Mouse (Mus musculus): Measurements from ENCODE around the gene Bag2. TPM values are rescaled to one million over a fixed set of nuclear protein-coding genes. Genes with fewer than 3 reads are reported as not detected.
A peak's percentile ranks its signal among the peaks of the same experiment; 100 is the strongest.
"Not testable (repeated sequence)": the region's sequence is repeated elsewhere in the genome, so short reads cannot be mapped to it uniquely, and the experiment has no call there.

Bag2 gene
- total RNA-seq, 2 experiments from 2014 or later: 53.7 to 54.6 TPM

DNA sequence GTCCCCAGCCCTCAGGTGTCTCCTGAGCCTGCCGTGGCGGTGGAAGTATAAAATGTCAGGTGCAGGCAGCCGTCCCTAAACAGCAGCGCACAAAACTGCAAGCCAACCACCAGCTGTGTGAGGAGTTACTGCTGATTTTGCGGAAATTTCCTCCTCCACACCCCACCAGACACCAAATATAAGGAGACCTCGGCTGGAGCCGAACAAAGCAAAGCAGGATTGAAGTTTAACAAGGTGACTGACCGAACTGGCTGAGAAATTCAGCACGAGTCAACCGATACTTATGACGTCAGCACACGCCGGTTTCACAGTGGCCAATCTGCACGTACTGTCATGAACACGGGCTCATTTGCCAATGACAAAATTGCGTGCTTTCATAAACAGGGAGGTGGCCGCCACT lies 3.5 kb downstream of the Bag2 start:
- intact Hi-C loops (cut with DNase I): loop anchor here (10.0 kb wide), 1 partner anchor 211 kb away; no protein-coding TSS in a partner anchor
- DNase-seq: no peak

DNA sequence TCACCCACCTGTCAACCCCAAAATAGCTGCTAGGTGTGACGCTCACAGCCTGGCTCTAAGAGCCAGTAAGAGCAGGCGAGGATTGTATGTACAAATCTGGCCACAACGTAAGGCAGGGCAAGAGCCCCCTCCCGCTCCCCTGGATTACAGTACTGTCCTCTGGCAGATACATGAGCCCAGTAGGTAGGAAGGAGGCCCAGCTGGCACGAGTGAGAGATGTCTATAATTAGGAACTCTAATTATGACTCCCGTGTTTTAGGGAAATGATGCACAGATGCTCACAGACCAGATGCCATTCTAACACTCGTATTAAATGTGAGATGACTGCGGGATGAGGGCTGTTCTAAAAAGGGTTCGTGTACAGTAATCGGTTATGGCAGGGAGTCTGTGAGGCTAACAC lies 6.3 kb downstream of the Bag2 start:
- intact Hi-C loops (cut with DNase I): loop anchor here (10.0 kb wide), 1 partner anchor 214 kb away; no protein-coding TSS in a partner anchor
- peak; percentile 47 to 66 for DNase-seq

DNA sequence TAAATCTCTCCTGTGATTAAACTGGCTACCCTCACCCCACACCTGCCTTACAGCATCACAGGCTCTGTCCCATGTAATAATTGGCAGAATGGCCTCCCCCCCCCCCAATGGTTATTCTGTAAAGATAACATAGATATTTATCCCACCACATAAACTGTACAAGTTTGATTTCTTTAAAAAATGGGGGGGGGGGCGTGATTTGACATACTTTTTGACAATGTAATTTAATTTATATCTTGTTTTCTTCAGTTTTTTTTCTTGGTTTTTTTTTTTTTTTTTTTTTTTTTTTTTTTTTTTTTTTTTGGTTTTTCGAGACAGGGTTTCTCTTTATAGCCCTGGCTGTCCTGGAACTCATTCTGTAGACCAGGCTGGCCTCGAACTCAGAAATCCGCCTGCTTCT lies 7.9 kb downstream of the Bag2 start:
- intact Hi-C loops (cut with DNase I): loop anchor here (10.0 kb wide), 1 partner anchor 215 kb away; no protein-coding TSS in a partner anchor

DNA sequence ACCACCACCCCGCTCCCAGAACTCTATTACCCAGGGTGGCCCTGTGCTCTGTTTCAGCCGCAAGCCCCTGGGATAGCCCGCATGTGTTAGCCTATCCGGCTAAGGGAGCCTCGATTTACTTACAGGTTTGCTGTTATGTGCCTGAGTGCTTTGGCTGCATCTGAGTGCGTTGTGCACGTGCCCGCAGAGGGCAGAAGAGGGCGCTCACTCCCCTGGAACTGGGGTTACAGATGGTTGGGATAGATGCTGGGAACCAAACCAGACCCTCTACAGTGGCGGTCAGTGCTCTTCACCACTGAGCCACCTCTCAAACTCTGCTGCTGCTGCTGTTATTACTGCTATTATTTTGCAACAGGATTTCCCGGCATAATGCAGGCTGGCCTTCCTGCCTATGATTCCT lies 8.5 kb downstream of the Bag2 start:
- DNase-seq: no peak
- intact Hi-C loops (cut with DNase I): no loop called here

More for the DNA sequence above, 7.9 kb downstream of the Bag2 start:
- not testable (repeated sequence) for DNase-seq

DNA sequence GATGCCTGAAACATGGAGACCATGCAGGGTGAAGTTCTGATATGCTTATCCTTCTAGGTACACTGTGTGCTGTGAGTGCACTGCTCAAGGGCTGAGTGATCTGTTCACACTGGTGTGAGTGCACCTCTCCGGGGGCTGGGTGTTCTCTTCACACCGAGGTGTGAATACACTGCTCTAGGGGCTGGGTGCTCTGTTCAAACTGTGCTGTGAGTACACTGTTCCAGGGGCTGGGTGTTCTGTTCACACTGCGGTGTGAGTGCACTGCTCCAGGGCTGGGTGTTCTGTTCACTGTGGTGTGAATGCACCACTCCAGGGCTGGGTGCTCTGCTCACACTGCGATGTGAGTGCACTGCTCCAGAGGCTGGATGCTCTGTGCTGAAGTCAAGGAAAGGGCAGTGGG lies 11.7 kb downstream of the Bag2 start:
- intact Hi-C loops (cut with DNase I): no loop called here
- no peak for DNase-seq

GRCm38 (mm10) chr1:33744815-33745214 lies 12.8 kb downstream of the Bag2 start:
- DNase-seq; intact Hi-C loops (cut with DNase I): not testable (repeated sequence)

GRCm38 (mm10) chr1:33742903-33743302 lies 14.7 kb downstream of the Bag2 start:
- intact Hi-C loops (cut with DNase I): no loop called here
- peak in 1 of 2 experiments; percentile 36 for DNase-seq

DNA sequence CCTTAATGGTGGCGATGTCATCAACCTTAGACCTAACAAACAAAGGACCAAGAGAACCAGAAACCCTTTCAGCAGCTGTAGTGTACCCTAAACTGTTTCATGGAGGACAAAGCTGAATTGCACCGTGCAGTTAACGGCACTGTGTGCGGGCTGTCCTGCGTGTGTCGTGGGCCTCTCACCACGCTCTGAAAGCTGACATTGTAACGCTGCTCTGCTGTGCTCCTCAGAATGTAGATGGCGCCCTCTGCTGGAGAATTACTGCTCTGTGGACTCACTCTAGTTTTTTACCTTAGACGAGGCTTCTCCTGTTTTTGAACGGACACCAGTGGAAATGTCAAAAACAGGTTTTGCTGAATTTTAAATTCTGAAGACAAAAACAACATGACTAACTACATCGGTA lies 18.3 kb downstream of the Bag2 start:
- DNase-seq: peak; percentile 84 to 93
- intact Hi-C loops (cut with DNase I): loop anchor here (2.0 kb wide), 2 partner anchors 67 to 77 kb away; no protein-coding TSS in a partner anchor

DNA sequence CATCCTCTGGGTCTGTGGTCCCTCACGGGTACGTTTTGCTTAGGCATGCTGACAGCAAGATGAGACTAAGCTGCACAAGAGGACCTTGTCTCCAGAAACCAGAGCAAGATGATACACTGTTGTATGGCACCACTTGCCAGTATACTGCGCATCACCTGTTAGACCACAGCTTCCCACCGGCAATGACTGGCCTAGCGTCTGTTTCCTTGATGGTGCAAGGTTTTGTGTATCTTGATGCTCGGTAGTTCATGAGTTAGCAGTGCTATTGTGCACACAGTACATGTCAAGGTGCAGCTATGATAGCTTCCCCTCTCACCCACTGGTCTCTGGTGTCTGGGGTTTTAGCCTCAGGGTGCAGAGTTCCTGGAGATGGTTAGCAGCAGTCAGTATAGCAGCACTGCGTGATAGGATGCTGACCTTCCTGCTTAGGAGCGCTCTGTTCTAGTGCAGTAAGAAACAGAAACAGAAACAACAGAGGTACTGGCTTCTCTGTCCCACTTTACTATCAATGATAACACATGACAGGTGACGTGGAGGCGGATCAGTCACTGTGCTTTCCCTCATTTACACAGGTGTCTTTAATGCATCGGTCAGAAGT lies 18.8 kb downstream of the Bag2 start:
- no peak for DNase-seq
- intact Hi-C loops (cut with DNase I): loop anchor here (2.0 kb wide), 2 partner anchors 66 to 76 kb away; no protein-coding TSS in a partner anchor

GRCm38 (mm10) chr1:33738281-33738680 lies 19.3 kb downstream of the Bag2 start:
- intact Hi-C loops (cut with DNase I): loop anchor here (2.0 kb wide), 2 partner anchors 65 to 75 kb away; no protein-coding TSS in a partner anchor
- no peak for DNase-seq

DNA sequence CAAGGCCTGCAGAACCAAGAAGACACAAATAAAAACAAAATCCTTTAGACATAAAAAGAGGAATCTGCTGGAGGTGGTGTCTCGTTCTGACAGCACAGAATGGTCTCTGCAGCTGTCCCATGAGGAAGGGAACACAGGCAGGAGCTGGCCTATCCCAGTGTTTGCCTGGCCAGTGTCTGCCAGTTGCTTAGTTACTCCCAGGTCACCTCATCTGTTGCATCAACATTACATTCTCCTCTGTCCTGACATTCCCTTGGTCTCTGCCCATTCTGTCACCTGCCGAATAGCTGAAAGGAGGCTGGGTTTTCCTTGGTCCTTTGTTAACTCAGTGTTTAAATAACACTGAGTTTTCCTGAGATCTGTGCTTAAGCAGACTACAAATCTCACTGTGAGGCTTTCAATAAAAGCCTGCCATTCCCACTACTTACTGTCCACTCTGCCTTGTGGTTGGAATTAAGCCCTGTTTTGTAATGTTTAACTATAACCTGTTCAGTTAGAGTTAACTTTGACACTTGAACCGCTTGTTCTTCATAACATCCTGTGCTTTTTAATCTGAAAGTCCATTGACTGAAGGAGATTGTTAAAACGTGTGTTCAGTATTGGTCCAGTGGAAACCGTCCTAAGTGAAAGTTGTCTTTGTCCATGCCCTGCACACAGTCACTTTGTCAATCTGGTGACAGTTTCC lies 23.5 kb downstream of the Bag2 start:
- intact Hi-C loops (cut with DNase I): no loop called here
- no peak for DNase-seq

GRCm38 (mm10) chr1:33733044-33733443 lies 24.6 kb downstream of the Bag2 start:
- intact Hi-C loops (cut with DNase I): no loop called here
- DNase-seq: no peak

GRCm38 (mm10) chr1:33725086-33725485 lies 32.5 kb downstream of the Bag2 start:
- intact Hi-C loops (cut with DNase I): no loop called here
- DNase-seq: no peak

- intact Hi-C loops (cut with DNase I): no loop called here
- no peak for DNase-seq
Observed at GRCm38 (mm10) chr1:33724516-33724915, 33.1 kb downstream of the Bag2 start.

- DNase-seq: no peak
- intact Hi-C loops (cut with DNase I): no loop called here
Observed at GRCm38 (mm10) chr1:33721020-33721419, 36.6 kb downstream of the Bag2 start.

GRCm38 (mm10) chr1:33720231-33720630 lies 37.4 kb downstream of the Bag2 start:
- DNase-seq: no peak
- intact Hi-C loops (cut with DNase I): no loop called here

DNA sequence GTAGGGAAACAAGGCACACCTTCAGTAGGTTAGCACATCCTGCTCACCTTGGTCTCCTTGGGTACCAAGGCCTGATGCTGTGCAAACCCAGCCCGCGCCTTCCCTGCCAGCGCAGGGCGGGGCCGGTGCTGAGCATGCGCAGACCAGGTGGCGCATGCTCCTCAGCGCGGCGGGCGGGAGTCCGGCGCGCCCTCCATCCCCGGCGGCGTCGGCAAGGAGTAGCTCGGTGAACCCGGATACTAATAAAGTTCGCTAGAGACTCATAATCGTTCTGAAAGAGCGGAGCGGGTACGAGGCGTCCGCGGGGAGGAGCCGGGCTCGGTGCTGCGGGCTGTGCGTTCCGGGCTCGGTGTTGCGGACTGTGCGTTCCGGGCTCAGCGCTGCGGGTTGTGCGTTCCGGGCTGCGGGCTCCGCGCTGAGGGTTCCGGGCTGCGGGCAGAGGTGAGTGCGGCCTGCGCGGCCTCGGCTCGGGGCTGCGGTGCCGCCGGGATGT lies 37.8 kb downstream of the Bag2 start, which contains the start of gene Rab23:
Gene Rab23 (plus strand): TSS at position 155 of the 493 bp plus-strand sequence.
- peak; percentile 83 for DNase-seq
- intact Hi-C loops (cut with DNase I): no loop called here

DNA sequence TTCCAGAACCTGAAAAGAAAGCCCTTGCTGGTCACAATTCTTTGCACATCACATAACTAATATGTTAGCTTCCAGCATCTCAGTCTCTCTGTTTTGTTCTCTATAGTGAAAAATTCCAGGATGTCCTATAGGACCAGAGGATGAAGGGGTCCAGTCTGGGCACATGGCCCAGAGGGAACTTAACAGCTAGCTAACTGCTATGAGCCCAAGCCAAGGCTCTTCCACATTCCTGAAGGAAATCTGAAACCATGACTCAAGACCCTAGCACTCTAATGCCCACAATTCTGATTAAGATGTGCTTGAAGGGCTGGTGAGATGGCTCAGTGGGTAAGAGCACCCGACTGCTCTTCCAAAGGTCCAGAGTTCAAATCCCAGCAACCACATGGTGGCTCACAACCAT lies 40.0 kb downstream of the Bag2 start:
- intact Hi-C loops (cut with DNase I): no loop called here
- DNase-seq: no peak

- no peak for DNase-seq
- intact Hi-C loops (cut with DNase I): no loop called here
Observed at GRCm38 (mm10) chr1:33714796-33715195, 42.8 kb downstream of the Bag2 start.

DNA sequence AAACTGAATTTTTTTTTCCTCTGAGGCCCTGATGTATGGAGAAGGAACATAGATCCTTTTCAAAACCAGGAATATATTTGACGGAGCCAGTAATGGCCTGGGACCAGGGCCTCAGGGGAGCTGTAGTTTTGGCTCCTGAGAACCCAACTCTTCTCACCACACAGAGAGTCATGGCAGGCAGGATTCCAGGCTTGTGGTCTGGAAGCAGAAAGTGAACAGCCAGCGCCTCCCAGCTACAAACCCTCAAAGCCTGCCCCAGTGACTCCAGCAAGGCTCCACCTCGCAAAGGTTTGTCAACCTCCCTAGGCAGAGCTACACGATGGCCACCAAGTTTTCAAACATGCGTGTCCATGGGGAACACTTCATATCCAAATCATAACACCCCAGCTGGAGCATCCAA lies 45.6 kb downstream of the Bag2 start:
- no peak for DNase-seq
- intact Hi-C loops (cut with DNase I): no loop called here

GRCm38 (mm10) chr1:33709615-33710014 lies 48.0 kb downstream of the Bag2 start:
- intact Hi-C loops (cut with DNase I): no loop called here
- DNase-seq: no peak

DNA sequence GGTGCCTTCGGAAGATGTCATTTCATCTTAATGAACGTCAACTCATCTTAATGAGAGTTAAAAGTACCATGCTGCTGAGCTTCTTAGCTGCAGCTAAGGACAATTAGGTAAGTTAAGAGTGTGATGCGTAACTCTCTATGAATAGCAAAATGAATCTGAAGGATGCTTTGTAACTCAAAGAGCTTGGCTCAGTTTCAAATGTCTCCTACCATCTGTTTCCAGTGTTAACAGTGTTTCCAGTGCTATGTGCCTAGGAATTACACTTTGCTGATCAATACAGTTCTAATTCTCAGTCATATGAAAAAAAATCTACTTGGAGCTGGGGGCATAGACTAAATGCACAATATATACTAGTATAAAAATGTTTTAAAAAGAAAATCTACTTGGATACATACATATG lies 56.4 kb downstream of the Bag2 start:
- no peak for DNase-seq
- intact Hi-C loops (cut with DNase I): no loop called here
